Mouse (Mus musculus) forebrain, postnatal 0 days (tissue): ENCODE data around the gene Tex48. TPM values are rescaled to one million over a fixed set of nuclear protein-coding genes. Genes with fewer than 3 reads are reported as not detected.

ENCODE experiments used
- ATAC-seq: fragments of 200-750 bp; cut with Nextera tagmentation; 2 replicates; pipeline ENCODE4 v1.8.0; 2017; ENCODE audit warnings: mild to moderate bottlenecking, moderate library complexity
- DNase-seq: peaks from one replicate; pipeline ENCODE4 v3.0.0-alpha.2; 2015
- H3K27ac ChIP-seq: fragments of 300-500 bp; sonication (generic); 2 replicates; pipeline ENCODE4 v1.5.1; 2014; ENCODE audit warnings: low read depth, mild to moderate bottlenecking, antibody characterized with exemption, low read length, moderate library complexity, mixed read lengths
- H3K27me3 ChIP-seq: fragments of 300-500 bp; sonication (generic); 2 replicates; pipeline ENCODE4 v1.6.1; 2014; ENCODE audit warnings: mild to moderate bottlenecking, low read length, mixed read lengths; ENCODE audit not compliant: insufficient read depth
- H3K36me3 ChIP-seq: fragments of 300-500 bp; sonication (generic); 2 replicates; pipeline ENCODE4 v1.6.1; 2014; ENCODE audit warnings: mild to moderate bottlenecking, moderate library complexity; ENCODE audit not compliant: insufficient read depth
- H3K4me1 ChIP-seq: fragments of 300-500 bp; sonication (generic); 2 replicates; pipeline ENCODE4 v1.6.1; 2014; ENCODE audit warnings: antibody characterized with exemption; ENCODE audit not compliant: insufficient read depth
- H3K4me2 ChIP-seq: fragments of 300-500 bp; sonication (generic); 2 replicates; pipeline ENCODE4 v1.6.1; 2014; ENCODE audit warnings: low read depth, mild to moderate bottlenecking, moderate library complexity
- H3K4me3 ChIP-seq: fragments of 300-500 bp; sonication (generic); 2 replicates; pipeline ENCODE4 v1.5.1; 2014; ENCODE audit warnings: low read depth, low read length, mixed read lengths
- H3K9ac ChIP-seq: fragments of 300-500 bp; sonication (generic); 2 replicates; pipeline ENCODE4 v1.6.1; 2014; ENCODE audit warnings: mild to moderate bottlenecking
- H3K9me3 ChIP-seq: fragments of 300-500 bp; sonication (generic); 2 replicates; pipeline ENCODE4 v1.6.1; 2016; ENCODE audit warnings: low read length
- CTCF ChIP-seq: sonication (generic); IDR thresholded peaks from 2 replicates; pipeline ENCODE4 v1.5.1; 2016; ENCODE audit warnings: antibody characterized with exemption, control low read depth, low read depth
- WGBS: fragments of 180-500 bp; shearing (Covaris S2); extraction: QIAGEN DNeasy Blood & Tissue Kit; methylation state at CpG from one replicate; pipeline ENCODE4 v1.1.7; 2014; 5-methylcytosine and 5-hydroxymethylcytosine counted together
- polyA plus RNA-seq: library from polyadenylated mRNA; unstranded; fragments of >200 nt; fragmentation: Nextera tagmentation; extraction: Ambion mirVana; gene quantifications from 2 replicates; pipeline ENCODE4 v1.2.1, GENCODE M21; 2015
- total RNA-seq: library from RNA; depleted of rRNA; stranded (reverse); fragments of >200 nt; gene quantifications from 2 replicates; pipeline ENCODE4 v1.2.3, GENCODE M21; 2014

The Tex48 gene
- total and polyA plus RNA-seq, 2 experiments from 2014 or later, result not detected

DNA sequence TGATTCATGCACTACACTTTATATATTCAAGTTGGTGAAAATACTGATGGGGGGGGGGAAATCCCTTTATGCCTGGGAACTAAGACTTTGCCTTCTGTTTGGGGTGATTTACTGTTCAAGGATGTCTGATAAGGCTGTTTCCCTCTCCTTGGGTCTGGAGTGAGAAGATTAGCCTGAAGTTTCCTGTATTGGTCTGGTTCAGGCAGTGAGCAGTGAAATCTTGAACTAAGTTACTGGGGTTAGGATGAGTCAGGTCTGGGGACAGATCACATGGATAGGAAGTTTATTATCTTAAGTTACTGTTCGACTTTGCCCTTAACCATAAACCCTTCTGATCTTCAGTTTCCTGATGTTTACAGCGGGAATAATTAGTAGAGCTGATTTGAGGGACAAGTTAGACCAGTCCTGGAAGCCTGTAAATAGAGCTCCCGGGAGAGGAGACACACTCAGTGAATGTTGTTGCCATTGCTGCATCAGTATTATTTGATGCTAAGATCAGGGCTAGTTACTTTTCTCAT lies 3.4 kb upstream of the Tex48 start:
- Histone ChIP-seq H3K27me3 (no peaks in the 10 kb centered on the region), H3K27ac (no peak overlapping the region), H3K4me1 (no peaks in the 10 kb centered on the region), H3K4me2 (no peak overlapping the region), H3K4me3 (no peak overlapping the region), H3K36me3 (no peaks in the 10 kb centered on the region), H3K9ac (no peak overlapping the region), H3K9me3 (no peaks in the 10 kb centered on the region)
- ATAC-seq (no peak), DNase-seq (no peak)
- TF ChIP-seq CTCF, result no peak
- WGBS, result 81% methylated on average over 3 of the region's 3 CpGs

DNA sequence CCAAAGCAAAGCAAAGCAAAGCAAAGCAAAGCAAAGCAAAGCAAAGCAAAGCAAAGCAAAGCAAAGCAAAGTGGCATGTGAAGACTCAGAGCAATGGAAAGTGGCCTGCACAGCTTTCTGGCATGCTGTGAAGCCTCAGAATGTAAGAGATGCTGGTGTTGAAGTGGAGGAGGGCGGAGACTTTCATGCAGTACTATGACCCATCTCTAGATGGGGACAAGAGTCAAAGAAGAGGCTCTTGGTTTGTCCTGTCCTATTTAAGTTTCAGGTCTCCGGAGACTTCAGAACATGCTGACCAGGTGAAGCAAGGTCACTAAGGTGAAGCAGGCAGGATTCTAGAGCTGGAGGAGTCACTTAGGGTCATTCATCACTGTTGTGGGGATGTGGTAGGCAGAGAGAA lies 367 bp downstream of the Tex48 start:
- no peaks in the 10 kb centered on the region for H3K9me3 ChIP-seq
- DNase-seq (no peak), ATAC-seq (no peak)
- H3K4me2 ChIP-seq, result no peak overlapping the region
- no peaks in the 10 kb centered on the region for H3K4me1 ChIP-seq
- H3K36me3 ChIP-seq, result no peaks in the 10 kb centered on the region
- H3K27me3 ChIP-seq, result no peaks in the 10 kb centered on the region
- H3K9ac ChIP-seq, result no peak overlapping the region
- TF ChIP-seq CTCF, result no peak
- WGBS, result 77% methylated on average over 2 of the region's 2 CpGs
- H3K27ac ChIP-seq, result no peak overlapping the region
- H3K4me3 ChIP-seq, result no peak overlapping the region

DNA sequence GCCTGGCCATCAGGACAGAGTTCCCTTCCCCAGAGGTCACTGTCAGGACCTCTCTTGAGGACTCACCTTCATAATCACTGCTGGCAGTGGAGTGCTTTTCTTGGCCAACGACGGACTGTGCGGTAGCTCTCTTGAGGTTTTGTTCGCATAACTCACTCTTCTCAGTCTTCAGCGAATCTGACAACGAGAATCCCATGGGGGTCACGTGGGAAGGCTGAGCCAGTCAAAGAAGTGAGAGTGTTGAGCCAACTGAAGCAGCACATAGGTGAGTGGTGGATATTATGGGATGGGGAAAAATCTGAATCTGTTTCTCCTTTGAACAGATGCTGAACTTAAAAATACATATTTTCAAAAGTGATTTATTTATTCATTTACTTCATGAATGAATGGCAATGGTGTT lies 13.8 kb downstream of the Tex48 start:
- Histone ChIP-seq H3K4me1 (no peaks in the 10 kb centered on the region), H3K27ac (no peak overlapping the region), H3K4me3 (no peak overlapping the region), H3K36me3 (no peaks in the 10 kb centered on the region), H3K27me3 (no peaks in the 10 kb centered on the region), H3K9me3 (no peaks in the 10 kb centered on the region), H3K4me2 (no peak overlapping the region), H3K9ac (no peak overlapping the region)
- WGBS, result 85% methylated on average over 7 of the region's 7 CpGs
- ATAC-seq, result no peak
- no peak for TF ChIP-seq CTCF
- DNase-seq, result no peak

DNA sequence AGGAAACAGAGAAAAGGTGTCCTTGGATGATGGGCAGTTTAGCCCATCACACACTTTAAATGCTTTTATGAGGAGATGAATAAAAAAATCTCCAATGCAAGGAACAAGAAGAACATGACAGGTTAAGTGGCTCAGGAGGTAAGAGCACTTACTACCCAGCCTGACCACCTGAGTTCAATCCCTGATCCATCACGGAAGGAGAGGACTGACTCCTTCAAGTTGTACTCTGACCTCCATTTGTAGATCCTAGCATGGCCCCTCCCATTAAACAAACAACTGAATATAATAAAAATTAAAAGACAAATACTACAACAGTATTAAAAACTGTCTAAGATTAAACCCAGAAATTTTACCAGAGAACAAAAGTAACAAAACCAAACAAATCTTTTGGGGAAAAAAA lies 16.3 kb downstream of the Tex48 start:
- Histone ChIP-seq H3K27ac (no peak overlapping the region), H3K36me3 (no peaks in the 10 kb centered on the region), H3K27me3 (no peaks in the 10 kb centered on the region), H3K9ac (no peak overlapping the region), H3K4me2 (no peak overlapping the region), H3K4me3 (no peak overlapping the region), H3K9me3 (no peaks in the 10 kb centered on the region), H3K4me1 (no peaks in the 10 kb centered on the region)
- no peak for ATAC-seq
- WGBS, result 78% methylated on average over 1 of the region's 1 CpGs
- TF ChIP-seq CTCF, result no peak
- no peak for DNase-seq

GRCm38 (mm10) chr4:63605545-63605944 lies 16.7 kb downstream of the Tex48 start:
- DNase-seq (no peak), ATAC-seq (no peak)
- H3K4me2 ChIP-seq, result no peak overlapping the region
- 92% methylated on average over 3 of the region's 3 CpGs for WGBS
- no peaks in the 10 kb centered on the region for H3K27me3 ChIP-seq
- H3K27ac ChIP-seq, result no peak overlapping the region
- no peaks in the 10 kb centered on the region for H3K4me1 ChIP-seq
- H3K9me3 ChIP-seq, result no peaks in the 10 kb centered on the region
- H3K36me3 ChIP-seq, result no peaks in the 10 kb centered on the region
- no peak overlapping the region for H3K4me3 ChIP-seq
- TF ChIP-seq CTCF, result no peak
- no peak overlapping the region for H3K9ac ChIP-seq

GRCm38 (mm10) chr4:63604945-63605344 lies 17.3 kb downstream of the Tex48 start, which contains the start of gene Gm11213:
TSS of gene Gm11213 (minus strand) at chr4:63605261.
- no peak for TF ChIP-seq CTCF

DNA sequence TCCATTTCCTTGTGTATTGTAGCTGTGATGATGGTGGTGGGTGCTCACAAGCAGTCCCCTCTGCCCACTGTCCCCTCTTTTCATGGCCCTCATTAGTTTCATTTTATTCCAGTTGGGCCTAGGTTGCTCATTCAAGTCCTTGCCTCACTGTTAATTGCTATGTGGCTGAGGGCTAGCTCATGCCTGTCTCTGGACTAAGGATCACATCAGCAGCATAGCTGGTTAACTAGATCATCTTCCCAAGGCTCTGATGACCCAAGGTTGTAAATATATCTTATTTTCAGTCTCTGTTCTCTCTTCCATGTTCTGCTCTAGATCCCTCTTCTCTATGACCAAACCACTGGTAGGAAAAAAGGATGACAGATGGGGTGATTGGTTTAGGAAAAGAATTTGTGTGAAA lies 21.0 kb downstream of the Tex48 start:
- Histone ChIP-seq H3K9ac (no peak overlapping the region), H3K36me3 (no peaks in the 10 kb centered on the region), H3K4me3 (no peak overlapping the region), H3K4me1 (no peaks in the 10 kb centered on the region), H3K9me3 (no peaks in the 10 kb centered on the region), H3K4me2 (no peak overlapping the region), H3K27me3 (no peaks in the 10 kb centered on the region), H3K27ac (no peak overlapping the region)
- ATAC-seq (no peak), DNase-seq (no peak)
- TF ChIP-seq CTCF, result no peak

More at GRCm38 (mm10) chr4:63604945-63605344, 17.3 kb downstream of the Tex48 start, which contains the start of gene Gm11213:
- no peaks in the 10 kb centered on the region for H3K4me1 ChIP-seq
- H3K36me3 ChIP-seq, result no peaks in the 10 kb centered on the region
- DNase-seq (no peak), ATAC-seq (no peak)
- H3K9me3 ChIP-seq, result no peaks in the 10 kb centered on the region
- WGBS, result 78% methylated on average over 3 of the region's 3 CpGs
- no peak within 1 kb of the TSS for H3K4me2 ChIP-seq
- no peak within 1 kb of the TSS for H3K27ac ChIP-seq
- no peak within 1 kb of the TSS for H3K9ac ChIP-seq
- no peak within 1 kb of the TSS for H3K4me3 ChIP-seq
- no peaks in the 10 kb centered on the region for H3K27me3 ChIP-seq

GRCm38 (mm10) chr4:63600786-63601185 lies 21.4 kb downstream of the Tex48 start:
- Histone ChIP-seq H3K4me3 (no peak overlapping the region), H3K4me2 (no peak overlapping the region), H3K27ac (no peak overlapping the region), H3K9me3 (no peaks in the 10 kb centered on the region), H3K9ac (no peak overlapping the region), H3K36me3 (no peaks in the 10 kb centered on the region), H3K4me1 (no peaks in the 10 kb centered on the region), H3K27me3 (no peaks in the 10 kb centered on the region)
- ATAC-seq, result no peak
- 87% methylated on average over 6 of the region's 6 CpGs for WGBS
- DNase-seq, result no peak
- TF ChIP-seq CTCF, result no peak
